8 mouse cellular contexts compared by ENCODE assay signal in genomic region chr7:4509863-4510608, GRCm38 (mm10). TPM values are rescaled to one million over a fixed set of nuclear protein-coding genes. Genes with fewer than 3 reads are reported as not detected.
DNase-seq lines count a peak whose midpoint lies in the region; ATAC-seq and TF ChIP-seq lines count a peak whose summit lies in the region.

No protein-coding gene starts in this region.

- no peak overlapping the region for H3K27ac ChIP-seq in forebrain, postnatal 0 days (ENCODE audit: low read depth, low read length)
- H3K27ac ChIP-seq in hindbrain, embryonic 13.5 days = no peak overlapping the region
- no peak overlapping the region for H3K27ac ChIP-seq in limb, embryonic 11.5 days (replicated peaks; ENCODE audit: low read depth, low read length)
- H3K27ac ChIP-seq in midbrain, embryonic 11.5 days (ENCODE audit: low read depth, low read length) = no peak overlapping the region

- no peak overlapping the region for H3K9ac ChIP-seq in forebrain, postnatal 0 days
- no peak overlapping the region for H3K9ac ChIP-seq in hindbrain, embryonic 13.5 days
- no peak overlapping the region for H3K9ac ChIP-seq in limb, embryonic 11.5 days (ENCODE audit: low read length)
- H3K9ac ChIP-seq in midbrain, embryonic 11.5 days (ENCODE audit: low read length) = no peak overlapping the region

- peak; percentile 83 for ATAC-seq in forebrain, postnatal 0 days
- ATAC-seq in hindbrain, embryonic 13.5 days (ENCODE audit: low FRiP score) = peak; percentile 54
- ATAC-seq in limb, embryonic 11.5 days (ENCODE audit: insufficient number of reproducible peaks, low FRiP score, low TSS enrichment, low read depth) = peak; percentile 46; the same call in 1 of the 2 replicates
- ATAC-seq in midbrain, embryonic 11.5 days (ENCODE audit: low FRiP score) = peak; percentile 80

- peak; percentile 45 for DNase-seq in layer of hippocampus, adult 11-12 months (ENCODE audit: low spot score)
- no peak for DNase-seq in layer of hippocampus, adult 9-10 months (ENCODE audit: low spot score)
- peak; percentile 70 for DNase-seq in c-Kit-positive CD71-positive TER-119-positive erythroid progenitor cells, embryonic 14.5 days (ENCODE audit: low spot score)
- DNase-seq in forebrain, postnatal 0 days = peak; percentile 65
- peak; percentile 83 for DNase-seq in limb, embryonic 11.5 days (ENCODE audit: low spot score)
- DNase-seq in midbrain, embryonic 11.5 days (ENCODE audit: low spot score, missing footprints) = peak; percentile 95
- peak; percentile 66 to 81 for DNase-seq in spleen, postnatal 10 days (ENCODE audit: low spot score in 2 of 2)

- H3K4me3 ChIP-seq in forebrain, postnatal 0 days (ENCODE audit: low read depth, low read length) = no peak overlapping the region
- H3K4me3 ChIP-seq in hindbrain, embryonic 13.5 days = no peak overlapping the region
- no peak overlapping the region for H3K4me3 ChIP-seq in limb, embryonic 11.5 days (ENCODE audit: low read depth, low read length)
- H3K4me3 ChIP-seq in midbrain, embryonic 11.5 days (ENCODE audit: low read depth, low read length) = no peak overlapping the region

- WGBS in forebrain, postnatal 0 days = 12% methylated on average over 24 of the region's 24 CpGs
- WGBS in hindbrain, embryonic 13.5 days = 12% methylated on average over 24 of the region's 24 CpGs
- 19% methylated on average over 24 of the region's 24 CpGs for WGBS in limb, embryonic 11.5 days
- 20% methylated on average over 24 of the region's 24 CpGs for WGBS in midbrain, embryonic 11.5 days

- no peaks in the 10 kb centered on the region for H3K36me3 ChIP-seq in forebrain, postnatal 0 days (ENCODE audit: insufficient read depth)
- no peaks in the 10 kb centered on the region for H3K36me3 ChIP-seq in hindbrain, embryonic 13.5 days
- H3K36me3 ChIP-seq in limb, embryonic 11.5 days (ENCODE audit: control insufficient read depth, insufficient read depth, low read length) = no peaks in the 10 kb centered on the region
- H3K36me3 ChIP-seq in midbrain, embryonic 11.5 days (ENCODE audit: control insufficient read depth, insufficient read depth, low read length) = no peaks in the 10 kb centered on the region

- H3K9me3 ChIP-seq in forebrain, postnatal 0 days (ENCODE audit: low read length) = no peaks in the 10 kb centered on the region
- H3K9me3 ChIP-seq in hindbrain, embryonic 13.5 days = no peaks in the 10 kb centered on the region
- H3K9me3 ChIP-seq in limb, embryonic 11.5 days (ENCODE audit: control insufficient read depth, low read length) = no peaks in the 10 kb centered on the region
- H3K9me3 ChIP-seq in midbrain, embryonic 11.5 days (ENCODE audit: control insufficient read depth, low read length) = no peaks in the 10 kb centered on the region

- no peaks in the 10 kb centered on the region for H3K27me3 ChIP-seq in forebrain, postnatal 0 days (ENCODE audit: insufficient read depth, low read length)
- H3K27me3 ChIP-seq in hindbrain, embryonic 13.5 days = peaks cover 12% of the 10 kb centered on the region; the same call in 1 of the 2 replicates
- no peaks in the 10 kb centered on the region for H3K27me3 ChIP-seq in limb, embryonic 11.5 days (ENCODE audit: control insufficient read depth, insufficient read depth, low read length)
- no peaks in the 10 kb centered on the region for H3K27me3 ChIP-seq in midbrain, embryonic 11.5 days (ENCODE audit: control insufficient read depth, insufficient read depth, low read length)

- H3K4me2 ChIP-seq in forebrain, postnatal 0 days (ENCODE audit: low read depth) = no peak overlapping the region
- H3K4me2 ChIP-seq in hindbrain, embryonic 13.5 days = no peak overlapping the region
- H3K4me2 ChIP-seq in limb, embryonic 11.5 days (ENCODE audit: low read depth, severe bottlenecking) = no peak overlapping the region
- no peak overlapping the region for H3K4me2 ChIP-seq in midbrain, embryonic 11.5 days

- no peaks in the 10 kb centered on the region for H3K4me1 ChIP-seq in forebrain, postnatal 0 days (ENCODE audit: insufficient read depth)
- 0 out of 2 replicates have a peak, but pooled peaks cover 4% of the 10 kb centered on the region for H3K4me1 ChIP-seq in hindbrain, embryonic 13.5 days (replicated peaks)
- no peaks in the 10 kb centered on the region for H3K4me1 ChIP-seq in limb, embryonic 11.5 days (ENCODE audit: control insufficient read depth, insufficient read depth, low read length)
- H3K4me1 ChIP-seq in midbrain, embryonic 11.5 days (ENCODE audit: control insufficient read depth, insufficient read depth, low read length) = peaks cover 4% of the 10 kb centered on the region

- TF ChIP-seq CTCF in forebrain, postnatal 0 days (IDR thresholded peaks at IDR 0.05; ENCODE audit: low read depth) = peak; percentile 69

RNA-seq across cellular contexts. Expression of gene Tnnt1, which starts 6.1 kb away (rescaled TPM):
- total RNA-seq in forebrain, postnatal 0 days (2014; rRNA removed) = 0.77 and 2.9 TPM in 2 replicates
- polyA plus RNA-seq in forebrain, postnatal 0 days (2015; fragmentation: Nextera tagmentation; extraction: Ambion mirVana) = 3.4 and 3.9 TPM in 2 replicates
- polyA plus RNA-seq in hindbrain, embryonic 13.5 days (2015; fragmentation: Nextera tagmentation; extraction: Ambion mirVana) = 7.4 and 7.5 TPM in 2 replicates
- polyA plus RNA-seq in limb, embryonic 11.5 days (2014; fragmentation: Nextera tagmentation; extraction: Ambion mirVana) = 59.4 and 64.7 TPM in 2 replicates
- polyA plus RNA-seq in midbrain, embryonic 11.5 days (2014; fragmentation: Nextera tagmentation; extraction: Ambion mirVana) = 6.6 and 8.1 TPM in 2 replicates

RNA-seq across cellular contexts. Expression of gene Ppp1r12c, which starts 8.6 kb away (rescaled TPM):
- 94.2 and 100 TPM in 2 replicates for total RNA-seq in forebrain, postnatal 0 days (2014; rRNA removed)
- polyA plus RNA-seq in forebrain, postnatal 0 days (2015; fragmentation: Nextera tagmentation; extraction: Ambion mirVana) = 27.8 and 35.1 TPM in 2 replicates
- polyA plus RNA-seq in hindbrain, embryonic 13.5 days (2015; fragmentation: Nextera tagmentation; extraction: Ambion mirVana) = 39.6 and 49.7 TPM in 2 replicates
- polyA plus RNA-seq in limb, embryonic 11.5 days (2014; fragmentation: Nextera tagmentation; extraction: Ambion mirVana) = 40.9 and 46.0 TPM in 2 replicates
- 28.4 and 32.7 TPM in 2 replicates for polyA plus RNA-seq in midbrain, embryonic 11.5 days (2014; fragmentation: Nextera tagmentation; extraction: Ambion mirVana)

RNA-seq across cellular contexts. Expression of gene Tnni3, which starts 14.0 kb away (rescaled TPM):
- total RNA-seq in forebrain, postnatal 0 days (2014; rRNA removed) = 0.62 and 3.6 TPM in 2 replicates
- 0.89 and 1.2 TPM in 2 replicates for polyA plus RNA-seq in forebrain, postnatal 0 days (2015; fragmentation: Nextera tagmentation; extraction: Ambion mirVana)
- polyA plus RNA-seq in hindbrain, embryonic 13.5 days (2015; fragmentation: Nextera tagmentation; extraction: Ambion mirVana) = 3.8 and 3.9 TPM in 2 replicates
- polyA plus RNA-seq in limb, embryonic 11.5 days (2014; fragmentation: Nextera tagmentation; extraction: Ambion mirVana) = 3.2 and 5.3 TPM in 2 replicates
- 0.97 and 1.7 TPM in 2 replicates for polyA plus RNA-seq in midbrain, embryonic 11.5 days (2014; fragmentation: Nextera tagmentation; extraction: Ambion mirVana)

RNA-seq across cellular contexts. Expression of gene Dnaaf3, which starts 22.2 kb away (rescaled TPM):
- 0.62 and 2.2 TPM in 2 replicates for total RNA-seq in forebrain, postnatal 0 days (2014; rRNA removed)
- polyA plus RNA-seq in forebrain, postnatal 0 days (2015; fragmentation: Nextera tagmentation; extraction: Ambion mirVana) = 1.3 and 2.0 TPM in 2 replicates
- polyA plus RNA-seq in hindbrain, embryonic 13.5 days (2015; fragmentation: Nextera tagmentation; extraction: Ambion mirVana) = 2.0 and 2.8 TPM in 2 replicates
- 1.9 and 2.4 TPM in 2 replicates for polyA plus RNA-seq in limb, embryonic 11.5 days (2014; fragmentation: Nextera tagmentation; extraction: Ambion mirVana)
- polyA plus RNA-seq in midbrain, embryonic 11.5 days (2014; fragmentation: Nextera tagmentation; extraction: Ambion mirVana) = 0.85 and 1.1 TPM in 2 replicates

RNA-seq across cellular contexts. Expression of gene Syt5, which starts 37.3 kb away (rescaled TPM):
- total RNA-seq in forebrain, postnatal 0 days (2014; rRNA removed) = 170 and 231 TPM in 2 replicates
- 301 and 305 TPM in 2 replicates for polyA plus RNA-seq in forebrain, postnatal 0 days (2015; fragmentation: Nextera tagmentation; extraction: Ambion mirVana)
- polyA plus RNA-seq in hindbrain, embryonic 13.5 days (2015; fragmentation: Nextera tagmentation; extraction: Ambion mirVana) = 78.7 and 82.6 TPM in 2 replicates
- 4.1 and 4.2 TPM in 2 replicates for polyA plus RNA-seq in limb, embryonic 11.5 days (2014; fragmentation: Nextera tagmentation; extraction: Ambion mirVana)
- 10.4 and 10.5 TPM in 2 replicates for polyA plus RNA-seq in midbrain, embryonic 11.5 days (2014; fragmentation: Nextera tagmentation; extraction: Ambion mirVana)
